Mouse (Mus musculus) megakaryocyte, embryonic 14.5 days (primary cell): ENCODE results near the gene Chic2. TPM values are rescaled to one million over a fixed set of nuclear protein-coding genes. Genes with fewer than 3 reads are reported as not detected.

Source experiments
- H3K27me3 ChIP-seq: replicated peaks from 2 replicates; pipeline ENCODE3; 2012; ENCODE audit warnings: inconsistent platforms
- H3K36me3 ChIP-seq: replicated peaks from 2 replicates; pipeline ENCODE3; 2012; ENCODE audit warnings: low read length, inconsistent platforms, mixed read lengths
- H3K4me1 ChIP-seq: 2 replicates; pipeline ENCODE4 v1.6.1; 2012; ENCODE audit warnings: inconsistent platforms
- H3K4me3 ChIP-seq: replicated peaks from 2 replicates; pipeline ENCODE3; 2012; ENCODE audit warnings: moderate library complexity, mild to moderate bottlenecking, inconsistent platforms
- H3K9me3 ChIP-seq: 2 replicates; pipeline ENCODE4 v1.6.1; 2012; ENCODE audit warnings: inconsistent platforms
- FLI1 ChIP-seq: IDR thresholded peaks from 2 replicates; pipeline ENCODE4 v1.6.1; 2012; ENCODE audit warnings: low read length, inconsistent platforms, mixed read lengths
- GATA1 ChIP-seq: IDR thresholded peaks from 3 replicates; pipeline ENCODE4 v1.6.1; 2012; ENCODE audit warnings: mixed read lengths, low read length, inconsistent platforms, borderline replicate concordance
- polyA plus RNA-seq: library from polyadenylated mRNA; stranded (reverse); fragments of >175 nt; gene quantifications from 2 replicates; pipeline ENCODE4 v1.2.3, GENCODE M21; 2012; ENCODE audit warnings: low replicate concordance; ENCODE audit not compliant: insufficient read depth

The Chic2 gene
- polyA plus RNA-seq, 1 experiment, result 16.6 TPM

DNA sequence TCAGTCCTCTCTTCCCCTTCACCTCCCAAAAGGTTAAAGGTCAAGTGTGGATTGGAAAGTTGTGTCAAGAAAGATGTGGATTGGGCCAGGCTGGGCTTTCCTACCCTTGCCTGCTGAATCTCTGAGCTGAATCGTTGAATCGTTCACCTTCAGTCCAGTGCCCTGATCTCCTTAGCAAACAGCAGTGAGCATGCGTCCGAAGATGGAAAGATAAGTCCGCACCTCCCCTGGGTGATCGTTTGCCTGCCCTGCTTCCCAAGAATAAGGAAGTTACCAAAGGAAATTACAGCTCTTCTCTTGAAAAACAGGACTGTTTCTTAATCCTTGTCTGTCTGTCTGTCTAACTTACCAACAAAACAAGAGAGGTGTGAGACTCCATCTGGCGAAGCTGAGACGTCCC, 96.1 kb downstream of the Chic2 start:
- Histone ChIP-seq H3K27me3 (peaks cover 80% of the 10 kb centered on the region), H3K9me3 (peaks cover 19% of the 10 kb centered on the region), H3K36me3 (no peaks in the 10 kb centered on the region), H3K4me1 (peaks cover 9% of the 10 kb centered on the region), H3K4me3 (no peak overlapping the region)
- no peak for TF ChIP-seq FLI1
- no peak for TF ChIP-seq GATA1

Other genes starting within 250 kb of the Chic2 start
- gene Gsx2, start 30.8 kb upstream of the Chic2 start, polyA plus RNA-seq, result not detected in 2 replicates
- not detected in 2 replicates for gene Pdgfra, start 107.5 kb upstream of the Chic2 start, polyA plus RNA-seq